Mouse (Mus musculus): Measurements from ENCODE around the gene Gpr83.
A peak's percentile ranks its signal among the peaks of the same experiment; 100 is the strongest.
"Not testable (repeated sequence)": the region's sequence is repeated elsewhere in the genome, so short reads cannot be mapped to it uniquely, and the experiment has no call there.

Gene Gpr83

DNA sequence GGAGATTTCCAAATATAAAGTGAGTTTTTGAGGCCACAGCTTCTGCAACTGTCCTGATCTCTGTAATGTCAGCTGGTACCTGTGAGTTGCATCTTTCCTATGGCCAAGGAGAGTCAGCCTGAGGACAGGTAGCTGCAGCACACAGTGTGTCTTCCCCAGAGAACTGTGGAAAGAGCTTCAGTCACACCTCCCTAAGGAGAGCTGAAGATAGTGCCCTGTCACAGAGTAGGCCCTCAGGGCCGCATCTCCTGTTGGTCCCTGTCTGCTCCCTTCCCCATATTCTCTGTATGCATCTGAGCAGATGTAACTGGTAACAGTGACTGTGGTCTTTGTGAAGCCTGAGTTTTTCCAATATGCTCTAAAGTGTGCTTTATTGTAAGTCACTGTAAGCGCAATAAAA lies 10.4 kb downstream of the Gpr83 start:
- DNase-seq (ENCODE audit: low spot score in 2 of 2) = no peak

GRCm38 (mm10) chr9:14870802-14871201 lies 10.8 kb downstream of the Gpr83 start:
- no peak for DNase-seq (ENCODE audit: low spot score in 2 of 2)

GRCm38 (mm10) chr9:14871536-14871935 lies 11.5 kb downstream of the Gpr83 start:
- DNase-seq (ENCODE audit: low spot score in 2 of 2) = no peak

DNA sequence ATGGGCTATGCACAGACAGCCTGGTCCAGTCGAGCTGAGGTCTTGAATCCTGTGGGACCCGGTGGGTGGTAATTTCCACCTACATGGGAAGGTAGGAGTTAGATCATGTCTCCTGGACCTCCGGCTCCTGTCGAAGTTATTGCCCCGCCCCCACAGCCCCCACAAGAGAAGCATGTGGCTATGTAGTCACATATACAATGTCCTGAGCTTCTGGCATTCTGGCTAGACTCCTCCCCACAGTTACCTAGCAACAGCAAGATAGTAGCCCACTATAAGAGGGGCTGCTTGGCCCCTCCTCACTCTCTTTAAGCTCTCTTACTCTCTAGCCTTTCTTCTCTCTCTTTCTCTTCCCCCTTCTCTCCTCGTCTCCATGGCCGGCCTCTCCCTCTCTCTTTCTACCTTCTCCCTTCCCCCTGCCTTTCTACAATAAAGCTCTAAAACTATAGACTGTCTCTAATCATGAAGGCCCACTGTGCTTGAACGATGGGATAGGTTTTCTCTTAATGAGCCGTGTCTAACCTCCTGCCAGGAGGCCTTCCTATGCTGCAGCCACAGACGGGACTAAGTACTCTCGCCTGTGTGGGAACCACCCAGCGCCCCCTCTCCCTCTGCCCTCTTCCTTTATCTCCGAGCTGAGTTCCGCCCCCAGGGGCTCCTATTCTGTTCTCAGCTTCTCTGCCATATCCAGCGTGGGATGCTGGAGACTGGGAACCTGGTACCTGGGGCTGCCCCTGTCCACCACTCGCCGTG lies 12.3 kb downstream of the Gpr83 start:
- no peak for DNase-seq (ENCODE audit: low spot score in 2 of 2)

- no peak for DNase-seq (ENCODE audit: low spot score in 2 of 2)
Observed at GRCm38 (mm10) chr9:14875743-14876507, 15.9 kb downstream of the Gpr83 start.

DNA sequence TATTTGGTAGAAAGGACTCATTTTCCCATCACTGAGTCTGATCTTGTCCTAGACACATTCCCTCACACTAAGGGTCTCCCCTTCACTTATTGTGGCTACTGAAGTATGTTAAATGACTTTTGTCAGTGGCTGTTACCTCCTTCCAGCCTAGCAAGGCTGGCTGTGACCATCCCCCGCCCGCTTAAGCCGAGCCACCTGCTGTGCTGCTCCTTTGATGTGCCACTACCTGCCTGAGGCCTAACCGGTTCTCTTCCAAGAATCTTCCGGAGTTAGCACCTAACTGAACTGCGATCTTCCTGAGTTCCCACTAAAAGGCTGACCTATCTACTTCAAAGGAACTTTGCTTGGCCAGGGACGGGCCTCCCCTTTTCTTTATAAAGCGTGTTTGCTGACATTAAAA lies 16.6 kb downstream of the Gpr83 start:
- not testable (repeated sequence) for DNase-seq (ENCODE audit: low spot score in 2 of 2)

DNA sequence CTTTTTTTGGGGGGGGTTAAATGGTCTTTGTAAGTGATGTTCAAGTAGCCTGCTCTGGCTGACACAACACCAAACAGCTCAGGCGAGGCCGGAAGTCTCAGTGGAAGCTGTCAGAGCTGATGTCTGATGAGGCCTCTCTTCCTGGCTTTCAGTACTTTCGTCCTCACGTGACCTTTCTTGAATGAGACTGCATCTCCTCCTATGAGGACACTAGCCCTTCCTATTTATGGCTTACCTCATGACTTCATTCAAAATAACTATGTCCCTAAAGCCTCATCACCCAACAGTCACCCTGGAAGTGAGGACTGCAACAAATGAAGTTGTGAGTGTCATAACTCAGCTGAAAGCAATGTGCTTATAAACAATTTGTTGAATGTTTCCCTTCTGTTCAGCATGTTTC lies 24.6 kb downstream of the Gpr83 start:
- DNase-seq (ENCODE audit: low spot score in 2 of 2) = no peak

- no peak for DNase-seq (ENCODE audit: low spot score in 2 of 2)
Observed at GRCm38 (mm10) chr9:14885151-14885550, 25.1 kb downstream of the Gpr83 start.

- no peak for DNase-seq (ENCODE audit: low spot score in 2 of 2)
Observed at GRCm38 (mm10) chr9:14885954-14886353, 25.9 kb downstream of the Gpr83 start.

- DNase-seq (ENCODE audit: low spot score in 2 of 2) = no peak
Observed at GRCm38 (mm10) chr9:14887787-14888382, 27.9 kb downstream of the Gpr83 start.

DNA sequence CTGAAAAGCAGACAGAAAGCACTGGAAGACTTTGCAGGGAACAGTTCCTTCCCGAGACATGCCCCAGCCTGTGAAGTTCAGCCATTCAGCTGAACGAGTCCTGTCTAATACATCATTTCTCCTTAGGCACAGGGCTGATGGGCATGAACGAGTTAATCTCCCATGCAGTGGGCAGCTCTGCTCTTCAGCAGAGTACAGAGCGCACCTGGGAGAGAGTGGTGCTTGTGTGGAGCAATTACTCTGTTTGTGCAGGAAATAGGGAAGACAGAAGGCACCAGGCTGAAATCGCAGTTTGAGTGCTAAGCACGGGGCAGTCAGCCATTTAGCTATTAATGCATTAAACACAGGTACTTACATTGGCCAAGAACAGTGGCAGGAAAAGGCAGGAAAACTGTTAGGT lies 28.7 kb downstream of the Gpr83 start:
- DNase-seq (ENCODE audit: low spot score in 2 of 2) = no peak

GRCm38 (mm10) chr9:14890699-14891098 lies 30.7 kb downstream of the Gpr83 start:
- DNase-seq (ENCODE audit: low spot score in 2 of 2) = no peak

- peak in 1 of 2 experiments; percentile 53 for DNase-seq (ENCODE audit: low spot score in 2 of 2)
Observed at GRCm38 (mm10) chr9:14891891-14892290, 31.9 kb downstream of the Gpr83 start.

DNA sequence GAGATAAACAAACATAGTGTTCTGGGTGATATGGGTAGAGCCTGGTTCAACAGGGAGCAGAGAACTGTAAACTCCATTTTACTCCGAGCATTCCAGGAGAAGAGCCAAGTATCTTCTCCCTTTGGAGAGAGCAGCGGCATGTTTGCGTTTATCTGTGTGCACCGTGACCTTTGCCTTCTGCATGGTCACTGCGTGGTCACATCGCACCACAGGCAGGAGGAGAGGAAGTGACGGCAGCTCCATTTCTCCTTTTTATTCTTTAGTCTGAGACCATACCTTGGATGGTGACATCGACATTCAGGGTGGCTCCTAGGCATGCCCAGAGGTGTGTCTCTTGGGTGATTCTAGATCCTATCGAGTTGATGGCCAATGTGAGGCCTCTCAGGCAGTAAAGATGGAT lies 33.4 kb downstream of the Gpr83 start:
- no peak for DNase-seq (ENCODE audit: low spot score in 2 of 2)

DNA sequence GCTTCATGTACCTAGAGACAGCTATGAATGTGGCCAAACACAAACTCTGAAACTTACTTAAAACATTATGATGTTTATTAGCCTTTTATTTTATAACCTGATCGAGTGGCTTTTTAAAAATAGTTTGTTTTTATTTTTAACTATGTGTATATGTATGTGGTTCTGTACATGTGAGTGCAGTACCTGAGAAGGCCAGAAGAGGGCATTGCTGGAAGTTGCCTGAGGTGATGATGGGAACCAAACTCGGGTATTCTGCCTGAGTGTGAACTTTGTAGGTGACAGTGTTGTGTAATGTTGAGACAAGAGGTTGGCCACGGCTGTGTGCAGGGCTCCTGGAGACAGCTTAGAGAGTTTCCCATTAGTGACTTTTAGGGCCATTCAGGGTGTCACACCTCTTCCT lies 34.6 kb downstream of the Gpr83 start:
- no peak for DNase-seq (ENCODE audit: low spot score in 2 of 2)

DNA sequence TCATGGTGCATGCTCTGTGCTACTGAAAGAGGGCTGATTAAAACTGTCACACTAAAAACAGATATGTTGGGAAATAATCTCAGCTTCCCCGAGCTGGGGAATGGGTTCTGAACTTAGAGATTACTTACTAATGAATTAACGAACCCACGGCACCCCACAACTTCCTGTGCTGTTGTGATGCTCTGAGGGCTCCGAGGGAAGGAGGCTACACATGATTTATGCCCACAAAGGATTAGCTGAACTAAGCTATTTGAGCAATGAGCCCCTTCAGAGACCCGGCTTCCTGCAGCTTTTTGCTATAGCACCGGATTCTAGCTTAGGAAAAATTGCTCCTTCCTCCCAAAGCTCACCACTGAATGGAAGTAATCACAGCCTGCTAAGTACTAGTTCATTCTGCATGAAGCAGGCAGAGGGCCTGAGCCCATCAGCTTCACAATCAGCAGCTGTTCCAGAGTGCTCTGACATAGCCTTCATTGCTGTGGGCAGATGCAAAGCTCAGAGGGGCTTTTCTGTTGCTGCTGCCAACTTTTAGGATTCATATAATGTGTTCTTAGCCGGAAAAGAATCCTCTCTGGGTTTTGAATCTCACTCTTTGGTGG lies 35.3 kb downstream of the Gpr83 start:
- no peak for DNase-seq (ENCODE audit: low spot score in 2 of 2)

GRCm38 (mm10) chr9:14897102-14897501 lies 37.1 kb downstream of the Gpr83 start:
- no peak for DNase-seq (ENCODE audit: low spot score in 2 of 2)

GRCm38 (mm10) chr9:14901757-14902156 lies 41.7 kb downstream of the Gpr83 start:
- no peak for DNase-seq (ENCODE audit: low spot score in 2 of 2)

GRCm38 (mm10) chr9:14902416-14902815 lies 42.4 kb downstream of the Gpr83 start:
- no peak for DNase-seq (ENCODE audit: low spot score in 2 of 2)

GRCm38 (mm10) chr9:14903006-14903405 lies 43.0 kb downstream of the Gpr83 start:
- DNase-seq (ENCODE audit: low spot score in 2 of 2) = no peak

GRCm38 (mm10) chr9:14903581-14904378 lies 43.8 kb downstream of the Gpr83 start, which contains the start of gene Izumo1r:
TSS of gene Izumo1r (minus strand) at chr9:14903949.
- no peak for DNase-seq (ENCODE audit: low spot score in 2 of 2)

Data from cerebellum, postnatal 4 days (tissue).